Mouse (Mus musculus): Measurements from ENCODE around the gene Tmem145. TPM values are rescaled to one million over a fixed set of nuclear protein-coding genes. Genes with fewer than 3 reads are reported as not detected.

The Tmem145 gene
- polyA plus RNA-seq, 1 experiment from 2014 or later: 1.8 TPM

- Histone ChIP-seq H3K9me3 (no peaks in the 10 kb centered on the region), H3K4me3 (peak overlapping the region; percentile 11; the same call in 1 of the 2 replicates), H3K27me3 (ENCODE audit: poor library complexity, severe bottlenecking) (no peaks in the 10 kb centered on the region), H3K36me3 (replicated peaks) (peaks cover 31% of the 10 kb centered on the region), H3K27ac (peak overlapping the region; percentile 21; the same call in 1 of the 2 replicates), H3K4me1 (peaks cover 51% of the 10 kb centered on the region)
- DNase-seq (ENCODE audit: extremely low spot score, low spot score): no peak
- WGBS: 90% methylated on average over 35 of the region's 35 CpGs
Observed at GRCm38 (mm10) chr7:25270652-25271633, 35.0 kb upstream of the Tmem145 start.

DNA sequence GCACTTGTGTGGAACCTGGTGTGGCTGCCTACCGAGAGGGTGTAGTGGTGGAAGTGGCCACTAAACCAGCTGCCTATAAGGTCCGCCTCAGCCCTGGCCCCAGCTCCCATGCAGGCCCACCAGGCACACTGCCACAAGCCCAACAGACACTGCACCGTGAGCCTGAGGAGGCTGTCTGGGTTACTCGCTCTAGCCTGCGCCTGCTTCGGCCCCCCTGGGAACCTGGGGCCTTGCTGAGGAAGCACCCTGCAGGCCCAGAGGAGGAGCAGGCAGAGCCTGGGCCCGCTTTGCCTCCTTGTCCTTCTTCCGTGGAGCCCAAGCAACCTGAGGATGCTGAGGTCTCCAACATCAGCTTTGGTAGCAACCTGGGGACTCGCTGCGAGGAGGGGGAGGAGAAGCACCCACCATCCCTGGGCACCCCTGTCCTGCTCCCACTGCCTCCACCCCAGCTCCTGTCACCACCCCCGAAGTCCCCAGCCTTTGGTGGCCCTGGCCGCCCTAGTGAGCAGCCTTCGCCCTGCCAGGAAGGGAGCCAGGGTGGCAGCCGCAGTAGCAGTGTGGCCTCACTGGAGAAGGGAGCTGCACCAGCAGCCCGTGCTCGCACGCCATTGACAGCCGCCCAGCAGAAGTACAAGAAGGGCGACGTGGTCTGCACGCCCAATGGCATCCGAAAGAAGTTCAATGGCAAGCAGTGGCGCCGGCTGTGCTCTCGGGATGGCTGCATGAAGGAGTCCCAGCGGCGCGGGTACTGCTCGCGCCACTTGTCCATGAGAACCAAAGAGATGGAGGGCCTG lies 34.1 kb upstream of the Tmem145 start:
- 0 out of 2 replicates have a peak overlapping the region, but pooled peaks have one; percentile 9 for H3K27ac ChIP-seq
- no peak for DNase-seq (ENCODE audit: extremely low spot score, low spot score)
- 88% methylated on average over 30 of the region's 30 CpGs for WGBS
- peaks cover 31% of the 10 kb centered on the region for H3K36me3 ChIP-seq (replicated peaks)
- H3K4me1 ChIP-seq: peaks cover 52% of the 10 kb centered on the region
- H3K9me3 ChIP-seq: no peaks in the 10 kb centered on the region
- peak overlapping the region; percentile 11; the same call in 1 of the 2 replicates for H3K4me3 ChIP-seq
- no peaks in the 10 kb centered on the region for H3K27me3 ChIP-seq (ENCODE audit: poor library complexity, severe bottlenecking)

DNA sequence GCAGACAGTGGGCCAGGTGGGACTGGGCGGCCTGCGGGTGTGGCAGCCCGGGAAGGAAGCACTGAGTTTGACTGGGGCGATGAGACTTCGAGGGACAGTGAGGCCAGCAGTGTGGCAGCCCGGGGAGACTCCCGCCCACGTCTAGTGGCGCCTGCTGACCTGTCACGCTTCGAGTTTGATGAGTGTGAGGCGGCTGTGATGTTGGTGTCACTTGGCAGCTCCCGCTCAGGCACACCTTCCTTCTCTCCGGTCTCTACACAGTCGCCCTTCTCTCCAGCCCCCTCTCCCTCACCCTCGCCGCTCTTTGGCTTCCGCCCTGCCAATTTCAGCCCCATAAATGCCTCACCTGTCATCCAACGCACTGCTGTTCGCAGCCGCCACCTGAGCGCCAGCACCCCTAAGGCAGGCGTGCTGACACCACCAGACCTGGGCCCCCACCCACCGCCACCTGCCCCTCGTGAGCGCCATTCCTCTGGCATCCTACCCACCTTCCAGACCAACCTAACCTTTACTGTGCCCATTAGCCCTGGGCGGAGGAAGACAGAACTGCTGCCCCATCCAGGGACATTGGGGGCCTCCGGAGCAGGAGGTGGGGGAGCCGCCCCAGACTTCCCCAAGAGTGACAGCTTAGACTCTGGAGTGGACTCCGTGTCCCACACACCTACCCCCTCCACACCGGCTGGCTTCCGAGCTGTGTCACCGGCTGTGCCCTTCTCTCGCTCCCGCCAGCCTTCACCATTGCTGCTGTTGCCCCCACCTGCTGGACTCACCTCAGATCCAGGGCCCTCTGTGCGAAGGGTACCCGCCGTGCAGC lies 33.3 kb upstream of the Tmem145 start:
- H3K4me1 ChIP-seq: peaks cover 57% of the 10 kb centered on the region
- no peak overlapping the region for H3K4me3 ChIP-seq
- H3K27ac ChIP-seq: no peak overlapping the region; the same call in 1 of the 2 replicates
- peaks cover 31% of the 10 kb centered on the region for H3K36me3 ChIP-seq (replicated peaks)
- H3K9me3 ChIP-seq: no peaks in the 10 kb centered on the region
- WGBS: 90% methylated on average over 38 of the region's 38 CpGs
- DNase-seq (ENCODE audit: extremely low spot score, low spot score): no peak
- H3K27me3 ChIP-seq (ENCODE audit: poor library complexity, severe bottlenecking): no peaks in the 10 kb centered on the region

DNA sequence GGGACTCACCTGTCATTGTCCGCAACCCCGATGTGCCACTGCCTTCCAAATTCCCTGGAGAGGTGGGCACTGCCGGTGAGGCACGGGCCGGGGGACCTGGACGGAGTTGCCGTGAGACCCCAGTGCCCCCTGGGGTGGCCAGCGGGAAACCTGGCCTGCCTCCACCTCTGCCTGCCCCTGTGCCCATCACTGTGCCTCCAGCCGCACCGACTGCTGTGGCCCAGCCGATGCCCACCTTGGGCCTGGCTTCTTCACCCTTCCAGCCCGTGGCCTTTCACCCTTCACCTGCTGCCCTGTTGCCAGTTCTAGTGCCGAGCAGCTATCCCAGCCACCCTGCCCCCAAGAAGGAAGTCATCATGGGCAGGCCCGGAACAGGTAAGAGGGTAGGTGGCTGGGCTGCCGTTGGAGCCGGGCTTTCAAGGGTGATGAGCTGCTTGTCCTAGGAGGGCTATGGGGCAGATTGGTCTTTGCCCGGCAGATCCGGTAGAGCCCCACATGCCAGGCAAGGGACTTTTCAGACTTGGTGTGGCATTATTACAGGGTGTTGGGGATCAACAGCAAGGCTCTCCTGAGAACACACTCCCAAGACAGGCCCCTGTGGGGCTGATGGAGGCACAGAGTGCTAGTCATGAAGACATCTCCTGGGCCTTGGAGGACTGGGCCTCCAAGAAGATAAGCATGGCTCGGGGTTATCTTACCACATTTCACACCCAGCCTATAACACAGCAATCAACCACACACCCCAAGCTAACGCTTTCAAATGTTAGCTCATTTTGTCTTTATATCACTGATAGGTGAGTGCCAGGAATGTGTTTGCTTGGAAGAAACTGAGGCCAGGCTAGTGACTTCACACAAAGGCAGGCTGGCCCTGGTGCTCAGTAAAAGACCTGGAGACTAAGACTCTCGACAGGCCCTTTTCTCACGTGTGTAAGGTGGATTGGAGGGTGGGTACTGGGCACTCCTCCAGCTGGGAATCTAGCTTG lies 32.4 kb upstream of the Tmem145 start:
- Histone ChIP-seq H3K4me3 (no peak overlapping the region), H3K9me3 (no peaks in the 10 kb centered on the region), H3K4me1 (peaks cover 64% of the 10 kb centered on the region), H3K27me3 (ENCODE audit: poor library complexity, severe bottlenecking) (no peaks in the 10 kb centered on the region), H3K36me3 (replicated peaks) (peaks cover 31% of the 10 kb centered on the region), H3K27ac (no peak overlapping the region; the same call in 1 of the 2 replicates)
- DNase-seq (ENCODE audit: extremely low spot score, low spot score): no peak
- whole genome bisulfite sequencing: 94% methylated on average over 22 of the region's 22 CpGs

GRCm38 (mm10) chr7:25274571-25274970 lies 31.3 kb upstream of the Tmem145 start:
- WGBS: 80% methylated on average over 5 of the region's 5 CpGs
- DNase-seq (ENCODE audit: extremely low spot score, low spot score): no peak
- no peaks in the 10 kb centered on the region for H3K27me3 ChIP-seq (ENCODE audit: poor library complexity, severe bottlenecking)

GRCm38 (mm10) chr7:25274996-25275395 lies 30.9 kb upstream of the Tmem145 start:
- Histone ChIP-seq H3K27me3 (ENCODE audit: poor library complexity, severe bottlenecking) (no peaks in the 10 kb centered on the region), H3K9me3 (no peaks in the 10 kb centered on the region), H3K4me1 (peaks cover 62% of the 10 kb centered on the region), H3K4me3 (no peak overlapping the region), H3K36me3 (replicated peaks) (peaks cover 31% of the 10 kb centered on the region), H3K27ac (no peak overlapping the region)
- no peak for DNase-seq (ENCODE audit: extremely low spot score, low spot score)
- 84% methylated on average over 3 of the region's 3 CpGs for WGBS

More at GRCm38 (mm10) chr7:25274571-25274970, 31.3 kb upstream of the Tmem145 start:
- Histone ChIP-seq H3K4me3 (no peak overlapping the region), H3K27ac (no peak overlapping the region), H3K9me3 (no peaks in the 10 kb centered on the region), H3K36me3 (replicated peaks) (peaks cover 31% of the 10 kb centered on the region), H3K4me1 (peaks cover 62% of the 10 kb centered on the region)

DNA sequence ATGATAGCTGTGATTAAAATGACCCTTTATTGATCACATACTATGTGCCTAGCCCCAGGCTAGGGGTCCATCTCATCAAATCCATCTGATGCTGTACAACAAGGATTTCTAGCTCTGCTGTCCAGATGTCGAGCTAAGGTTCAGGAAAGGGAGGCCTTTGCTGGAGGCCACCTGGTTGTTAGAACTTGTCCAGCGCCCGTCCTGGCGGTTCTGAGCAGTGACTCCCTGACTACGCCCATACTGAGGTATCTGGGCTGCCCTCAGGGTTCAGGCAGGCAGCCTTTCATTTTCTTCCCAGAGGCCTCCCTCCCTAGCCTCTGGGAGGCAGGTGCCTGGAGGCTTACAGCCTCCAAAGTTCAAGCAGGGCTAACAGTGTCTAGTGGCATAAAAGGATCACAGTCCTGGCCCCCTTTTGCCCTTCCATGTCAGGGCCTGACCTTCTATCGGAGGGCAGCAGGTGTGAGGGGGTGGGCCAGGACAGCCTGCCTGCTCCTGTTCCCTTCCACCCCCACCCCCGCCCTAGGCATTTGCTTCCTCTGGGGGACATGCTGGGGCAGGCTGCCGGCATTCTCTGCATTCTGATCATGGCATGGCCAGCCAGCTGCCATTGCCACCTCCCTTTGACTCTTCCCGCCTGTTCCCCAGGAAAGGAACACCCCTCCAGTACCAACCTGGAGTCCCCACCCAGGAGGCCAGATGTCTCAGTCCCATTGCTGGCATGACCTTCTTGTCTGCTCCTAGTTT lies 30.2 kb upstream of the Tmem145 start:
- Histone ChIP-seq H3K27me3 (ENCODE audit: poor library complexity, severe bottlenecking) (no peaks in the 10 kb centered on the region), H3K9me3 (no peaks in the 10 kb centered on the region), H3K4me3 (0 out of 2 replicates have a peak overlapping the region, but pooled peaks have one; percentile 2), H3K36me3 (replicated peaks) (peaks cover 30% of the 10 kb centered on the region), H3K27ac (peak overlapping the region; percentile 56; the same call in 1 of the 2 replicates), H3K4me1 (peaks cover 66% of the 10 kb centered on the region)
- 52% methylated on average over 9 of the region's 9 CpGs for WGBS
- DNase-seq (ENCODE audit: extremely low spot score, low spot score): no peak

GRCm38 (mm10) chr7:25277405-25277804 lies 28.5 kb upstream of the Tmem145 start:
- H3K27ac ChIP-seq: peak overlapping the region; percentile 98

DNA sequence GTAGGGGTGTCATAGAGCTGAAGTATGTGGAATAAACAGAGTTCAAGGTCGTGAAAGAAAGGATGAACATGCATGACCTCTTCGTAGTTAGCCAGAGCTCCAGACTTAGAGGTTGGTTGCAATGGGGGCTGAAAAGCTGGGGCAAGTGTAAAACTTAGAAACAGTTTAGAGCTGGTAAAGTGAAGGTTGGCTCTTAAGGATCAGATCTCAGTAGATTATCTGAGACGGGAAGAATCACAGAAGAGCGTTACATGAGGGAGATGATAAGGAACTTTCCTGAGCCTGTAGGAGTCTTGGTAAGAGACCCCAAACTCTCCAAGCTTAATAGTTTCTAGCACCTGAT lies 27.9 kb upstream of the Tmem145 start:
- 20% methylated on average over 4 of the region's 4 CpGs for WGBS
- Histone ChIP-seq H3K4me1 (peaks cover 82% of the 10 kb centered on the region), H3K27ac (peak overlapping the region; percentile 98), H3K27me3 (ENCODE audit: poor library complexity, severe bottlenecking) (no peaks in the 10 kb centered on the region), H3K36me3 (replicated peaks) (peaks cover 8% of the 10 kb centered on the region), H3K9me3 (no peaks in the 10 kb centered on the region), H3K4me3 (peak overlapping the region; percentile 90)
- DNase-seq (ENCODE audit: extremely low spot score, low spot score): no peak

More at GRCm38 (mm10) chr7:25277405-25277804, 28.5 kb upstream of the Tmem145 start:
- WGBS: 86% methylated on average over 4 of the region's 4 CpGs
- Histone ChIP-seq H3K36me3 (replicated peaks) (peaks cover 14% of the 10 kb centered on the region), H3K4me1 (peaks cover 77% of the 10 kb centered on the region), H3K4me3 (peak overlapping the region; percentile 90), H3K9me3 (no peaks in the 10 kb centered on the region), H3K27me3 (ENCODE audit: poor library complexity, severe bottlenecking) (no peaks in the 10 kb centered on the region)
- DNase-seq (ENCODE audit: extremely low spot score, low spot score): no peak

DNA sequence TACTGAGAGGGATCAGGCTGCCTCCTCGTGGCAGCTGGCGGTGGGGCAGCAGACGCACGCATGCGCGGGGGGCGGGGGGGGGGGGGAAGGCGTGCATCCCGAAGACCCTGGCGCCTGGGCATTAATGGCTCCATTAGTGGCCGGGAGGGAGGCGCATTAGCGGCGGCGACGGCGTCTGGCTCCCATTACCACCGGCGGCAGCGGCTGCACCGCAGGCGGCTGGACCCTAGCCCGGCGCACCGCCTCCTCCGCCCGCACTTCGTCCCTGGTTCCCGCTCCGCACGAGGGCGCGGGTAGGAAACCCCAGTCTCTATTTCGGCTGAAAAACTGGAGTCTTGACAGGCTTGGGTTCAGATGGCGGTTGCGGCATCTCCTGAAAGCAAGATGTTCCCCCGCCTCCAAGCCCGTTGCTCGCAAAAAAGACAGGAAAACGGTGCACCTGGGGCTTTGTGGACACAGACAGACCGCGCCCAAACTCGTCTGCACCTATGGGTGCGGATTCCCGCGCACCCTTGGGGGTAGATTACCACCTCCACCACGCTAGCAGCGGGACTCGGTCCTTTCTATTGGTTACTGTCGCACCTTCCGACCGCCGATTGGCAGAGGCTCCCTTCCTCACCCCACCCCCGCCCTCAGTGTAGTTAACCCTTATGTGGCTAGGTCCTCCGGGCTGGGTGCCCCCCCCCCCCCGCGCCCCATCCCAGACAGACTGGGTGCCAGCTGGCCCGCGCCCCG lies 27.4 kb upstream of the Tmem145 start:
- under 1% methylated on average over 58 of the region's 60 CpGs for WGBS
- Histone ChIP-seq H3K27ac (peak overlapping the region; percentile 98), H3K36me3 (replicated peaks) (peaks cover 3% of the 10 kb centered on the region), H3K4me1 (peaks cover 83% of the 10 kb centered on the region), H3K9me3 (no peaks in the 10 kb centered on the region), H3K27me3 (ENCODE audit: poor library complexity, severe bottlenecking) (no peaks in the 10 kb centered on the region), H3K4me3 (peak overlapping the region; percentile 90)
- peak; percentile 89 for DNase-seq (ENCODE audit: extremely low spot score, low spot score)
